Mouse (Mus musculus) brain, adult 2 months (tissue): ENCODE measurements around the gene Tent5d.

ENCODE experiments used
- DNase-seq: peaks from one replicate; pipeline ENCODE4 v3.0.0; 2011; ENCODE audit warnings: low read depth, low spot score

Gene Tent5d

GRCm38 (mm10) chrX:107792290-107792689 is at the start of gene Tent5d:
Gene Tent5d, plus strand, starts transcription at chrX:107792590.
- DNase-seq, result no peak

GRCm38 (mm10) chrX:107767896-107768295 is 24.5 kb upstream of the Tent5d start:
- DNase-seq, result peak; percentile 4

GRCm38 (mm10) chrX:107790136-107790535 is 2.3 kb upstream of the Tent5d start:
- no peak for DNase-seq

- peak; percentile 15 for DNase-seq
Observed at GRCm38 (mm10) chrX:107790750-107791493, 1.5 kb upstream of the Tent5d start.

- no peak for DNase-seq
Observed at GRCm38 (mm10) chrX:107795785-107796184, 3.4 kb downstream of the Tent5d start.

- DNase-seq, result no peak
Observed at GRCm38 (mm10) chrX:107796919-107797318, 4.5 kb downstream of the Tent5d start.

GRCm38 (mm10) chrX:107812120-107812519 is 19.7 kb downstream of the Tent5d start:
- DNase-seq, result no peak

- DNase-seq, result peak; percentile 74
Observed at GRCm38 (mm10) chrX:107815502-107816217, 23.3 kb downstream of the Tent5d start.

GRCm38 (mm10) chrX:107816218-107816554 is 23.8 kb downstream of the Tent5d start, which contains the start of gene 2610002M06Rik:
Gene 2610002M06Rik, minus strand, starts transcription at chrX:107816334.
- peak; percentile 94 for DNase-seq

GRCm38 (mm10) chrX:107816726-107817125 is 24.3 kb downstream of the Tent5d start:
- DNase-seq, result no peak

- no peak for DNase-seq
Observed at GRCm38 (mm10) chrX:107858165-107858564, 65.8 kb downstream of the Tent5d start.
